Mouse (Mus musculus) midbrain, embryonic 15.5 days (tissue): ENCODE measurements at regions not wholly inside any gene's neighbourhood (a gene's known extent, or its start where the extent isn't known, plus 50 kb on each side); places are given as distances from the start of the nearest gene placed in this dataset.

Source experiments
- ATAC-seq: fragments of 200-750 bp; cut with Nextera tagmentation; replicated peaks from 2 replicates; pipeline ENCODE4 v1.8.0; 2017; ENCODE audit warnings: moderate TSS enrichment
- H3K27ac ChIP-seq: fragments of 300-500 bp; sonication (generic); 2 replicates; pipeline ENCODE4 v1.5.1; 2015; ENCODE audit warnings: mild to moderate bottlenecking, inconsistent platforms
- H3K27me3 ChIP-seq: fragments of 300-500 bp; sonication (generic); replicated peaks from 2 replicates; pipeline ENCODE4 v1.6.1; 2015; ENCODE audit warnings: inconsistent platforms
- H3K36me3 ChIP-seq: fragments of 300-500 bp; sonication (generic); replicated peaks from 2 replicates; pipeline ENCODE4 v1.6.1; 2015; ENCODE audit warnings: inconsistent platforms
- H3K4me1 ChIP-seq: fragments of 300-500 bp; sonication (generic); 2 replicates; pipeline ENCODE4 v1.6.1; 2015; ENCODE audit warnings: inconsistent platforms
- H3K4me2 ChIP-seq: fragments of 300-500 bp; sonication (generic); 2 replicates; pipeline ENCODE4 v1.6.1; 2015; ENCODE audit warnings: inconsistent platforms, mild to moderate bottlenecking, moderate library complexity
- H3K4me3 ChIP-seq: fragments of 300-500 bp; sonication (generic); 2 replicates; pipeline ENCODE4 v1.5.1; 2015; ENCODE audit warnings: mild to moderate bottlenecking, inconsistent platforms
- H3K9ac ChIP-seq: fragments of 300-500 bp; sonication (generic); 2 replicates; pipeline ENCODE4 v1.6.1; 2015; ENCODE audit warnings: mild to moderate bottlenecking, inconsistent platforms
- H3K9me3 ChIP-seq: fragments of 300-500 bp; sonication (generic); 2 replicates; pipeline ENCODE4 v1.6.1; 2016; ENCODE audit warnings: inconsistent platforms
- WGBS: fragments of 180-500 bp; shearing (Covaris S2); methylation state at CpG from one replicate; pipeline ENCODE4 v1.1.7; 2015; ENCODE audit warnings: mixed read lengths; 5-methylcytosine and 5-hydroxymethylcytosine counted together

- Histone ChIP-seq H3K9ac (no peak overlapping the region), H3K27ac (no peak overlapping the region), H3K27me3 (no peaks in the 10 kb centered on the region), H3K4me3 (no peak overlapping the region), H3K4me1 (peaks cover 57% of the 10 kb centered on the region), H3K9me3 (no peaks in the 10 kb centered on the region), H3K4me2 (no peak overlapping the region), H3K36me3 (no peaks in the 10 kb centered on the region)
- 59% methylated on average over 5 of the region's 5 CpGs for WGBS
- ATAC-seq, result no peak
These were observed 54.6 kb downstream of the Gm11733 start for GRCm38 (mm10) chr11:117538732-117539131.

GRCm38 (mm10) chr11:117540609-117541008 lies 56.4 kb downstream of the Gm11733 start:
- ATAC-seq, result 0 out of 2 replicates have a peak, but pooled peaks have one; percentile 5
- peak overlapping the region; percentile 88 for H3K27ac ChIP-seq
- no peak overlapping the region for H3K4me3 ChIP-seq
- no peaks in the 10 kb centered on the region for H3K36me3 ChIP-seq
- H3K27me3 ChIP-seq, result no peaks in the 10 kb centered on the region
- H3K9ac ChIP-seq, result no peak overlapping the region
- no peaks in the 10 kb centered on the region for H3K9me3 ChIP-seq
- WGBS, result 21% methylated on average over 5 of the region's 5 CpGs
- H3K4me1 ChIP-seq, result peaks cover 51% of the 10 kb centered on the region
- H3K4me2 ChIP-seq, result peak overlapping the region; percentile 26

GRCm38 (mm10) chr11:117541205-117541884 lies 57.2 kb downstream of the Gm11733 start:
- ATAC-seq, result peak; percentile 76
- Histone ChIP-seq H3K36me3 (no peaks in the 10 kb centered on the region), H3K4me1 (peaks cover 46% of the 10 kb centered on the region), H3K4me3 (no peak overlapping the region), H3K9ac (no peak overlapping the region), H3K9me3 (no peaks in the 10 kb centered on the region), H3K27me3 (no peaks in the 10 kb centered on the region), H3K27ac (peak overlapping the region; percentile 88), H3K4me2 (peak overlapping the region; percentile 26)
- WGBS, result 4% methylated on average over 6 of the region's 6 CpGs

- Histone ChIP-seq H3K27me3 (no peaks in the 10 kb centered on the region), H3K4me3 (no peak overlapping the region), H3K9me3 (no peaks in the 10 kb centered on the region), H3K9ac (no peak overlapping the region), H3K36me3 (no peaks in the 10 kb centered on the region), H3K4me1 (peaks cover 39% of the 10 kb centered on the region), H3K4me2 (no peak overlapping the region), H3K27ac (peak overlapping the region; percentile 57)
- ATAC-seq, result no peak
- 34% methylated on average over 6 of the region's 6 CpGs for WGBS
These were observed 59.0 kb downstream of the Gm11733 start for GRCm38 (mm10) chr11:117543191-117543590.

GRCm38 (mm10) chr11:117544507-117544906 lies 60.3 kb downstream of the Gm11733 start:
- H3K4me3 ChIP-seq, result no peak overlapping the region
- H3K4me2 ChIP-seq, result no peak overlapping the region
- no peaks in the 10 kb centered on the region for H3K27me3 ChIP-seq
- no peaks in the 10 kb centered on the region for H3K9me3 ChIP-seq
- H3K36me3 ChIP-seq, result no peaks in the 10 kb centered on the region
- no peak overlapping the region for H3K27ac ChIP-seq
- peaks cover 32% of the 10 kb centered on the region for H3K4me1 ChIP-seq
- no peak for ATAC-seq
- WGBS, result 34% methylated on average over 6 of the region's 6 CpGs
- H3K9ac ChIP-seq, result no peak overlapping the region

GRCm38 (mm10) chr11:117544926-117545325 lies 60.8 kb downstream of the Gm11733 start:
- Histone ChIP-seq H3K9ac (no peak overlapping the region), H3K9me3 (no peaks in the 10 kb centered on the region), H3K27ac (no peak overlapping the region), H3K36me3 (no peaks in the 10 kb centered on the region), H3K4me3 (no peak overlapping the region), H3K27me3 (no peaks in the 10 kb centered on the region), H3K4me2 (no peak overlapping the region), H3K4me1 (peaks cover 29% of the 10 kb centered on the region)
- ATAC-seq, result no peak
- 53% methylated on average over 3 of the region's 3 CpGs for WGBS

- 0 out of 2 replicates have a peak overlapping the region, but pooled peaks have one; percentile 48 for H3K27ac ChIP-seq
- peaks cover 14% of the 10 kb centered on the region for H3K4me1 ChIP-seq
- H3K4me2 ChIP-seq, result no peak overlapping the region
- H3K9ac ChIP-seq, result no peak overlapping the region
- no peak overlapping the region for H3K4me3 ChIP-seq
- WGBS, result 77% methylated on average over 5 of the region's 5 CpGs
- H3K27me3 ChIP-seq, result no peaks in the 10 kb centered on the region
- H3K36me3 ChIP-seq, result no peaks in the 10 kb centered on the region
- no peaks in the 10 kb centered on the region for H3K9me3 ChIP-seq
- 0 out of 2 replicates have a peak, but pooled peaks have one; percentile 39 for ATAC-seq
These were observed 67.8 kb downstream of the Gm11733 start for GRCm38 (mm10) chr11:117551926-117552325.

GRCm38 (mm10) chr11:117552430-117552969 lies 68.3 kb downstream of the Gm11733 start:
- H3K4me3 ChIP-seq, result no peak overlapping the region
- H3K4me2 ChIP-seq, result no peak overlapping the region
- H3K9ac ChIP-seq, result no peak overlapping the region
- WGBS, result 87% methylated on average over 8 of the region's 8 CpGs
- no peaks in the 10 kb centered on the region for H3K27me3 ChIP-seq
- no peaks in the 10 kb centered on the region for H3K9me3 ChIP-seq
- H3K27ac ChIP-seq, result 0 out of 2 replicates have a peak overlapping the region, but pooled peaks have one; percentile 48
- H3K4me1 ChIP-seq, result peaks cover 14% of the 10 kb centered on the region
- H3K36me3 ChIP-seq, result no peaks in the 10 kb centered on the region
- ATAC-seq, result no peak

- Histone ChIP-seq H3K4me2 (no peak overlapping the region), H3K27ac (no peak overlapping the region), H3K27me3 (no peaks in the 10 kb centered on the region), H3K4me1 (peaks cover 14% of the 10 kb centered on the region), H3K9me3 (no peaks in the 10 kb centered on the region), H3K4me3 (no peak overlapping the region), H3K9ac (no peak overlapping the region), H3K36me3 (no peaks in the 10 kb centered on the region)
- 59% methylated on average over 10 of the region's 10 CpGs for WGBS
- ATAC-seq, result no peak
These were observed 69.9 kb downstream of the Gm11733 start for GRCm38 (mm10) chr11:117554111-117554510.

- Histone ChIP-seq H3K27me3 (no peaks in the 10 kb centered on the region), H3K27ac (no peak overlapping the region), H3K36me3 (no peaks in the 10 kb centered on the region), H3K9ac (no peak overlapping the region), H3K9me3 (no peaks in the 10 kb centered on the region), H3K4me2 (no peak overlapping the region), H3K4me1 (0 out of 2 replicates have a peak, but pooled peaks cover 2% of the 10 kb centered on the region), H3K4me3 (no peak overlapping the region)
- 89% methylated on average over 16 of the region's 16 CpGs for WGBS
- no peak for ATAC-seq
These were observed 73.6 kb downstream of the Gm11733 start for GRCm38 (mm10) chr11:117557474-117558381.

- ATAC-seq, result no peak
- Histone ChIP-seq H3K36me3 (no peaks in the 10 kb centered on the region), H3K9ac (no peak overlapping the region), H3K9me3 (no peaks in the 10 kb centered on the region), H3K27ac (no peak overlapping the region), H3K4me1 (0 out of 2 replicates have a peak, but pooled peaks cover 1% of the 10 kb centered on the region), H3K4me2 (no peak overlapping the region), H3K4me3 (no peak overlapping the region), H3K27me3 (no peaks in the 10 kb centered on the region)
These were observed 75.7 kb downstream of the Gm11733 start for GRCm38 (mm10) chr11:117559839-117560238.

GRCm38 (mm10) chr11:117567961-117568605 lies 83.9 kb downstream of the Gm11733 start:
- no peak for ATAC-seq
- H3K4me3 ChIP-seq, result no peak overlapping the region
- WGBS, result 92% methylated on average over 9 of the region's 9 CpGs
- H3K9me3 ChIP-seq, result no peaks in the 10 kb centered on the region
- 0 out of 2 replicates have a peak, but pooled peaks cover 3% of the 10 kb centered on the region for H3K4me1 ChIP-seq
- no peaks in the 10 kb centered on the region for H3K27me3 ChIP-seq
- H3K36me3 ChIP-seq, result no peaks in the 10 kb centered on the region
- no peak overlapping the region for H3K4me2 ChIP-seq
- no peak overlapping the region for H3K9ac ChIP-seq
- no peak overlapping the region for H3K27ac ChIP-seq
